Mouse (Mus musculus) macrophage (primary cell): Measurements from ENCODE around the gene Crtac1. TPM values are rescaled to one million over a fixed set of nuclear protein-coding genes. Genes with fewer than 3 reads are reported as not detected.

Experiments
- H3K27ac ChIP-seq: fragments of 350-480 bp; formaldehyde crosslinking; 2 replicates; pipeline ENCODE4 v1.9.0; 2021
- H3K36me3 ChIP-seq: fragments of 350-480 bp; formaldehyde crosslinking; 2 replicates; pipeline ENCODE4 v1.9.0; 2021; ENCODE audit errors: inconsistent target
- H3K4me3 ChIP-seq: fragments of 350-480 bp; formaldehyde crosslinking; 2 replicates; pipeline ENCODE4 v1.9.0; 2021; ENCODE audit errors: inconsistent target
- H3K79me2 ChIP-seq: fragments of 350-480 bp; formaldehyde crosslinking; 2 replicates; pipeline ENCODE4 v1.9.0; 2021; ENCODE audit errors: inconsistent target
- WGBS: methylation state at CpG from one replicate; pipeline ENCODE4 v1.1.7; 2026; ENCODE audit warnings: inconsistent platforms; ENCODE audit not compliant: missing documents; 5-methylcytosine and 5-hydroxymethylcytosine counted together
- polyA plus RNA-seq: library from polyadenylated mRNA; stranded (reverse); fragments of 250-400 nt; gene quantifications from 3 replicates; pipeline ENCODE4 v1.2.4, GENCODE M21; 2018; ENCODE audit warnings: inconsistent platforms

The Crtac1 gene
- polyA plus RNA-seq, 1 experiment from 2014 or later, result not detected

DNA sequence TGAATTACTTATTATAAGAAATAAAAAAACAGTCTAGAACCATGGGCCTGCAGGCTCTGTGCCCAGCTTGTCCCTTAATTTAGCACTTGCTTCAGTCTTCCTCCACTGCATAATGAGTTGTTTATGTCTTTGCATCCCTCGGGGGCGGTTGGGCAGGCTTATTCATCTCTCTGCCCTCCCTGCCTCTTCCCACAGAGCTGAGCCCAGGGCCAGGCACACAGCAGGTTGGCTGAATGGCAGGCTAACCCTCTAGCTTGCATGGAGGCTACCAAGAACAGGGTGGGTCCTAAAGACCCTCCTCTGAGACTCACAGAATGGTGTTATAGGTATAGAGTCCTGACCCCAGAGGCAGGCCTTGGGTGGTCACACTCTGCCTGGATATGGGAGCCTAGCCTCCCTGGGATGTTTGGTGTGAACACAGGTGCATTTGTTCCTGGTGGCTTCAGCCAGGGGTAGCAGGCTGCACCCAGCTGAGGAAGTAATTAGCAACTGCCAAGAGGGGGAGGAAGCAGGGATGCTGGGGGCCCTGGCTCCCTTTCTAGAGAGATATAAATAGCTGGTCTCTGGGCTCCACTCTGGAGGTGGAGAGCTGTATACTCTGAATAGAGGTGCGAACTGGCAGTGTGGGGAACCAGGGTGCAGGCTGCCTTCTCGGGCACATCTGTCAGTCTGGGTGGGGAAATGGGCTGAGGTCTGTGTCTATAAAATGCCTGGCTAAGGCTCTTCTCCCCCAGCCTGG lies 193.8 kb downstream of the Crtac1 start:
- no peaks in the 10 kb centered on the region for H3K79me2 ChIP-seq
- 27% methylated on average over 4 of the region's 4 CpGs for WGBS
- no peaks in the 10 kb centered on the region for H3K36me3 ChIP-seq
- H3K27ac ChIP-seq, result no peak overlapping the region
- no peak overlapping the region for H3K4me3 ChIP-seq

Other genes starting within 250 kb of the Crtac1 start
- 0.16 to 0.81 TPM in 2 of 3 replicates, not detected in the other for gene Sfrp5, start 229.5 kb downstream of the Crtac1 start, polyA plus RNA-seq
- not detected in 3 replicates for gene Golga7b, start 184.2 kb downstream of the Crtac1 start, polyA plus RNA-seq
- gene R3hcc1l, start 87.0 kb upstream of the Crtac1 start, polyA plus RNA-seq, result 23.8 to 42.0 TPM (median 33.8 TPM) in 3 replicates
- gene Loxl4, start 181.0 kb upstream of the Crtac1 start, polyA plus RNA-seq, result not detected in 3 replicates